Mouse (Mus musculus) lung, postnatal 0 days (tissue): Measurements from ENCODE around the gene Cep295. TPM values are rescaled to one million over a fixed set of nuclear protein-coding genes. Genes with fewer than 3 reads are reported as not detected.
"Not testable (repeated sequence)": the region's sequence is repeated elsewhere in the genome, so short reads cannot be mapped to it uniquely, and the experiment has no call there.

ENCODE experiments used
- ATAC-seq: fragments of 200-750 bp; cut with Nextera tagmentation; 2 replicates; pipeline ENCODE4 v1.8.0; 2017; ENCODE audit warnings: moderate library complexity
- DNase-seq: peaks from one replicate; pipeline ENCODE4 v3.0.0-alpha.2; 2016; ENCODE audit warnings: low spot score
- H3K27ac ChIP-seq: fragments of 300-500 bp; sonication (generic); 2 replicates; pipeline ENCODE4 v1.5.1; 2014; ENCODE audit warnings: antibody characterized with exemption, mild to moderate bottlenecking, low read length, mixed read lengths
- H3K27me3 ChIP-seq: fragments of 300-500 bp; sonication (generic); replicated peaks from 2 replicates; pipeline ENCODE4 v1.6.1; 2014; ENCODE audit warnings: low read length, mixed read lengths; ENCODE audit not compliant: insufficient read depth
- H3K36me3 ChIP-seq: fragments of 300-500 bp; sonication (generic); 2 replicates; pipeline ENCODE4 v1.6.1; 2014; ENCODE audit warnings: low read length, mixed read lengths; ENCODE audit not compliant: insufficient read depth
- H3K4me1 ChIP-seq: fragments of 300-500 bp; sonication (generic); 2 replicates; pipeline ENCODE4 v1.6.1; 2014; ENCODE audit warnings: antibody characterized with exemption, low read depth, low read length, mixed read lengths; ENCODE audit not compliant: insufficient read depth
- H3K4me2 ChIP-seq: fragments of 300-500 bp; sonication (generic); replicated peaks from 2 replicates; pipeline ENCODE4 v1.6.1; 2014; ENCODE audit warnings: low read depth, mild to moderate bottlenecking, low read length, moderate library complexity, mixed read lengths
- H3K4me3 ChIP-seq: fragments of 300-500 bp; sonication (generic); 2 replicates; pipeline ENCODE4 v1.5.1; 2014; ENCODE audit warnings: low read depth, low read length
- H3K9ac ChIP-seq: fragments of 300-500 bp; sonication (generic); replicated peaks from 2 replicates; pipeline ENCODE4 v1.6.1; 2014; ENCODE audit warnings: low read depth, mild to moderate bottlenecking
- H3K9me3 ChIP-seq: fragments of 300-500 bp; sonication (generic); 2 replicates; pipeline ENCODE4 v1.6.1; 2016; ENCODE audit warnings: low read length, mixed read lengths
- CTCF ChIP-seq: IDR thresholded peaks from 2 replicates; pipeline ENCODE4 v1.5.1; 2016; ENCODE audit warnings: antibody characterized with exemption, mild to moderate bottlenecking
- EP300 ChIP-seq: IDR thresholded peaks from 2 replicates; pipeline ENCODE4 v1.6.1; 2016; ENCODE audit warnings: antibody characterized with exemption, mild to moderate bottlenecking, control low read depth
- WGBS: fragments of 180-500 bp; shearing (Covaris S2); extraction: QIAGEN DNeasy Blood & Tissue Kit; methylation state at CpG from one replicate; pipeline ENCODE4 v1.1.7; 2014; 5-methylcytosine and 5-hydroxymethylcytosine counted together
- polyA plus RNA-seq: library from polyadenylated mRNA; unstranded; fragments of >200 nt; fragmentation: Nextera tagmentation; extraction: Ambion mirVana; gene quantifications from 2 replicates; pipeline ENCODE4 v1.2.1, GENCODE M21; 2015

The Cep295 gene
- polyA plus RNA-seq, 1 experiment from 2014 or later: 5.5 TPM

- not testable (repeated sequence) for H3K4me2 ChIP-seq, H3K9ac ChIP-seq, H3K27me3 ChIP-seq, H3K4me1 ChIP-seq, H3K36me3 ChIP-seq, ATAC-seq, H3K9me3 ChIP-seq, DNase-seq, H3K4me3 ChIP-seq
- H3K27ac ChIP-seq: 0 out of 2 replicates have a peak overlapping the region, but pooled peaks have one; percentile 75
- 70% methylated on average over 6 of the region's 6 CpGs for WGBS
- peak; percentile 39 for TF ChIP-seq CTCF
These were observed 55.6 kb downstream of the Cep295 start for GRCm38 (mm10) chr9:15302006-15302405.

GRCm38 (mm10) chr9:15301399-15301798, 56.2 kb downstream of the Cep295 start:
- WGBS: 2% methylated on average over 6 of the region's 6 CpGs
- TF ChIP-seq CTCF (no peak), EP300 (no peak)
- Histone ChIP-seq H3K9ac (peak overlapping the region; percentile 6), H3K27ac (peak overlapping the region; percentile 75), H3K4me3 (no peak overlapping the region), H3K27me3 (no peaks in the 10 kb centered on the region), H3K36me3 (no peaks in the 10 kb centered on the region), H3K4me2 (peak overlapping the region; percentile 49), H3K4me1 (peaks cover 9% of the 10 kb centered on the region; the same call in 1 of the 2 replicates), H3K9me3 (no peaks in the 10 kb centered on the region)
- DNase-seq: peak; percentile 76
- ATAC-seq: peak; percentile 24

GRCm38 (mm10) chr9:15300056-15300455, 57.5 kb downstream of the Cep295 start:
- WGBS: 87% methylated on average over 5 of the region's 5 CpGs
- Histone ChIP-seq H3K27ac (no peak overlapping the region), H3K9me3 (no peaks in the 10 kb centered on the region), H3K9ac (no peak overlapping the region), H3K36me3 (no peaks in the 10 kb centered on the region), H3K4me3 (no peak overlapping the region), H3K4me2 (no peak overlapping the region), H3K4me1 (peaks cover 8% of the 10 kb centered on the region; the same call in 1 of the 2 replicates), H3K27me3 (no peaks in the 10 kb centered on the region)
- TF ChIP-seq CTCF (no peak), EP300 (no peak)
- no peak for ATAC-seq
- DNase-seq: no peak

- TF ChIP-seq EP300 (no peak), CTCF (no peak)
These were observed 59.1 kb downstream of the Cep295 start for GRCm38 (mm10) chr9:15298451-15298850.

GRCm38 (mm10) chr9:15297112-15297511, 60.5 kb downstream of the Cep295 start:
- ATAC-seq: no peak
- no peak overlapping the region for H3K4me3 ChIP-seq
- no peaks in the 10 kb centered on the region for H3K36me3 ChIP-seq
- no peak overlapping the region for H3K4me2 ChIP-seq
- no peaks in the 10 kb centered on the region for H3K9me3 ChIP-seq
- DNase-seq: no peak
- 86% methylated on average over 7 of the region's 7 CpGs for WGBS
- H3K4me1 ChIP-seq: peaks cover 6% of the 10 kb centered on the region; the same call in 1 of the 2 replicates
- H3K27me3 ChIP-seq: no peaks in the 10 kb centered on the region
- no peak overlapping the region for H3K27ac ChIP-seq
- H3K9ac ChIP-seq: no peak overlapping the region
- TF ChIP-seq EP300 (no peak), CTCF (no peak)

More at GRCm38 (mm10) chr9:15298451-15298850, 59.1 kb downstream of the Cep295 start:
- DNase-seq: no peak
- Histone ChIP-seq H3K36me3 (no peaks in the 10 kb centered on the region), H3K27me3 (no peaks in the 10 kb centered on the region), H3K9me3 (no peaks in the 10 kb centered on the region), H3K4me1 (peaks cover 6% of the 10 kb centered on the region; the same call in 1 of the 2 replicates), H3K4me2 (no peak overlapping the region), H3K9ac (no peak overlapping the region), H3K4me3 (no peak overlapping the region), H3K27ac (no peak overlapping the region)
- no peak for ATAC-seq
- 37% methylated on average over 2 of the region's 2 CpGs for WGBS

GRCm38 (mm10) chr9:15289251-15289650, 68.3 kb downstream of the Cep295 start:
- no peak for DNase-seq
- Histone ChIP-seq H3K36me3 (peaks cover 10% of the 10 kb centered on the region; the same call in 1 of the 2 replicates), H3K4me1 (no peaks in the 10 kb centered on the region), H3K27me3 (no peaks in the 10 kb centered on the region), H3K9ac (no peak overlapping the region), H3K4me2 (no peak overlapping the region), H3K27ac (no peak overlapping the region), H3K4me3 (no peak overlapping the region), H3K9me3 (no peaks in the 10 kb centered on the region)
- 76% methylated on average over 6 of the region's 6 CpGs for WGBS
- no peak for ATAC-seq
- TF ChIP-seq EP300 (no peak), CTCF (no peak)

- Histone ChIP-seq H3K9me3 (no peaks in the 10 kb centered on the region), H3K4me1 (no peaks in the 10 kb centered on the region), H3K27me3 (no peaks in the 10 kb centered on the region), H3K4me2 (no peak overlapping the region), H3K27ac (no peak overlapping the region), H3K4me3 (no peak overlapping the region), H3K9ac (no peak overlapping the region), H3K36me3 (peaks cover 10% of the 10 kb centered on the region; the same call in 1 of the 2 replicates)
- no peak for DNase-seq
- ATAC-seq: no peak
- 87% methylated on average over 3 of the region's 3 CpGs for WGBS
- TF ChIP-seq EP300 (no peak), CTCF (no peak)
These were observed 69.2 kb downstream of the Cep295 start for GRCm38 (mm10) chr9:15288402-15288801.
